Mouse (Mus musculus) lung, embryonic 15.5 days (tissue): ENCODE results near the gene Dlg2. TPM values are rescaled to one million over a fixed set of nuclear protein-coding genes. Genes with fewer than 3 reads are reported as not detected.

ENCODE experiments used
- ATAC-seq: fragments of 200-750 bp; cut with Nextera tagmentation; 2 replicates; pipeline ENCODE4 v1.8.0; 2017; ENCODE audit warnings: moderate number of reproducible peaks, borderline replicate concordance; ENCODE audit not compliant: low FRiP score, low TSS enrichment; ENCODE audit errors: extremely low read depth
- H3K27ac ChIP-seq: fragments of 300-500 bp; sonication (generic); 2 replicates; pipeline ENCODE4 v1.5.1; 2015; ENCODE audit warnings: moderate library complexity, mild to moderate bottlenecking, inconsistent platforms
- H3K27me3 ChIP-seq: fragments of 300-500 bp; sonication (generic); 2 replicates; pipeline ENCODE4 v1.6.1; 2015; ENCODE audit warnings: inconsistent platforms
- H3K36me3 ChIP-seq: fragments of 300-500 bp; sonication (generic); 2 replicates; pipeline ENCODE4 v1.6.1; 2015; ENCODE audit warnings: inconsistent platforms
- H3K4me1 ChIP-seq: fragments of 300-500 bp; sonication (generic); 2 replicates; pipeline ENCODE4 v1.6.1; 2015; ENCODE audit warnings: inconsistent platforms
- H3K4me2 ChIP-seq: fragments of 300-500 bp; sonication (generic); 2 replicates; pipeline ENCODE4 v1.6.1; 2015; ENCODE audit warnings: inconsistent platforms, mild to moderate bottlenecking, moderate library complexity
- H3K4me3 ChIP-seq: fragments of 300-500 bp; sonication (generic); 2 replicates; pipeline ENCODE4 v1.5.1; 2015; ENCODE audit warnings: mild to moderate bottlenecking, inconsistent platforms
- H3K9ac ChIP-seq: fragments of 300-500 bp; sonication (generic); 2 replicates; pipeline ENCODE4 v1.6.1; 2015; ENCODE audit warnings: inconsistent platforms
- H3K9me3 ChIP-seq: fragments of 300-500 bp; sonication (generic); 2 replicates; pipeline ENCODE4 v1.6.1; 2016; ENCODE audit warnings: inconsistent platforms
- WGBS: fragments of 180-500 bp; shearing (Covaris S2); methylation state at CpG from one replicate; pipeline ENCODE4 v1.1.7; 2015; 5-methylcytosine and 5-hydroxymethylcytosine counted together
- polyA plus RNA-seq: library from polyadenylated mRNA; unstranded; fragments of >200 nt; fragmentation: Nextera tagmentation; extraction: Ambion mirVana; gene quantifications from 2 replicates; pipeline ENCODE4 v1.2.1, GENCODE M21; 2015

Dlg2 gene
- polyA plus RNA-seq, 1 experiment from 2014 or later: 2.3 TPM

- Histone ChIP-seq H3K4me2 (no peak overlapping the region), H3K27ac (no peak overlapping the region), H3K9me3 (no peaks in the 10 kb centered on the region), H3K4me1 (no peaks in the 10 kb centered on the region), H3K4me3 (no peak overlapping the region), H3K36me3 (no peaks in the 10 kb centered on the region), H3K9ac (no peak overlapping the region), H3K27me3 (no peaks in the 10 kb centered on the region)
- no peak for ATAC-seq
- WGBS: 13% methylated on average over 7 of the region's 7 CpGs
Observed at GRCm38 (mm10) chr7:92280925-92281324, 1804.5 kb downstream of the Dlg2 start.

- H3K27ac ChIP-seq: no peak overlapping the region
- H3K27me3 ChIP-seq: no peaks in the 10 kb centered on the region
- no peaks in the 10 kb centered on the region for H3K36me3 ChIP-seq
- WGBS: 31% methylated on average over 1 of the region's 1 CpGs
- no peak for ATAC-seq
- H3K4me3 ChIP-seq: no peak overlapping the region
- H3K4me1 ChIP-seq: no peaks in the 10 kb centered on the region
- no peak overlapping the region for H3K9ac ChIP-seq
- no peaks in the 10 kb centered on the region for H3K9me3 ChIP-seq
- H3K4me2 ChIP-seq: no peak overlapping the region
Observed at GRCm38 (mm10) chr7:92287058-92287457, 1810.6 kb downstream of the Dlg2 start.

GRCm38 (mm10) chr7:92288814-92289213, 1812.3 kb downstream of the Dlg2 start:
- Histone ChIP-seq H3K9me3 (no peaks in the 10 kb centered on the region), H3K4me1 (no peaks in the 10 kb centered on the region), H3K27ac (no peak overlapping the region), H3K4me3 (no peak overlapping the region), H3K27me3 (no peaks in the 10 kb centered on the region), H3K9ac (no peak overlapping the region), H3K36me3 (no peaks in the 10 kb centered on the region), H3K4me2 (no peak overlapping the region)
- no peak for ATAC-seq
- 87% methylated on average over 3 of the region's 3 CpGs for WGBS

GRCm38 (mm10) chr7:92292918-92293518, 1816.5 kb downstream of the Dlg2 start:
- Histone ChIP-seq H3K27me3 (no peaks in the 10 kb centered on the region), H3K9me3 (no peaks in the 10 kb centered on the region), H3K4me1 (no peaks in the 10 kb centered on the region), H3K36me3 (no peaks in the 10 kb centered on the region), H3K9ac (no peak overlapping the region), H3K27ac (no peak overlapping the region), H3K4me3 (no peak overlapping the region), H3K4me2 (no peak overlapping the region)
- no peak for ATAC-seq
- 80% methylated on average over 8 of the region's 8 CpGs for WGBS

GRCm38 (mm10) chr7:92301046-92301445, 1824.6 kb downstream of the Dlg2 start:
- no peaks in the 10 kb centered on the region for H3K27me3 ChIP-seq
- no peak overlapping the region for H3K27ac ChIP-seq
- H3K4me2 ChIP-seq: no peak overlapping the region
- ATAC-seq: no peak
- H3K4me1 ChIP-seq: no peaks in the 10 kb centered on the region
- H3K4me3 ChIP-seq: no peak overlapping the region
- H3K9me3 ChIP-seq: no peaks in the 10 kb centered on the region
- 55% methylated on average over 2 of the region's 2 CpGs for WGBS
- no peak overlapping the region for H3K9ac ChIP-seq
- no peaks in the 10 kb centered on the region for H3K36me3 ChIP-seq

- Histone ChIP-seq H3K27me3 (no peaks in the 10 kb centered on the region), H3K9ac (no peak overlapping the region), H3K9me3 (no peaks in the 10 kb centered on the region), H3K27ac (no peak overlapping the region), H3K36me3 (no peaks in the 10 kb centered on the region), H3K4me1 (no peaks in the 10 kb centered on the region), H3K4me3 (no peak overlapping the region), H3K4me2 (no peak overlapping the region)
- ATAC-seq: no peak
- 76% methylated on average over 2 of the region's 2 CpGs for WGBS
Observed at GRCm38 (mm10) chr7:92307634-92308033, 1831.2 kb downstream of the Dlg2 start.

GRCm38 (mm10) chr7:92308168-92308567, 1831.7 kb downstream of the Dlg2 start:
- Histone ChIP-seq H3K4me1 (no peaks in the 10 kb centered on the region), H3K36me3 (no peaks in the 10 kb centered on the region), H3K4me2 (no peak overlapping the region), H3K9ac (no peak overlapping the region), H3K27ac (no peak overlapping the region), H3K9me3 (no peaks in the 10 kb centered on the region), H3K27me3 (no peaks in the 10 kb centered on the region), H3K4me3 (no peak overlapping the region)
- ATAC-seq: no peak
- WGBS: 70% methylated on average over 2 of the region's 2 CpGs

- no peaks in the 10 kb centered on the region for H3K9me3 ChIP-seq
- H3K36me3 ChIP-seq: no peaks in the 10 kb centered on the region
- no peaks in the 10 kb centered on the region for H3K4me1 ChIP-seq
- H3K4me3 ChIP-seq: no peak overlapping the region
- H3K27ac ChIP-seq: no peak overlapping the region
- H3K27me3 ChIP-seq: no peaks in the 10 kb centered on the region
- ATAC-seq: no peak
- H3K4me2 ChIP-seq: no peak overlapping the region
- 72% methylated on average over 6 of the region's 6 CpGs for WGBS
- H3K9ac ChIP-seq: no peak overlapping the region
Observed at GRCm38 (mm10) chr7:92316389-92316788, 1839.9 kb downstream of the Dlg2 start.

GRCm38 (mm10) chr7:92319469-92319868, 1843.0 kb downstream of the Dlg2 start:
- no peak for ATAC-seq
- H3K9me3 ChIP-seq: no peaks in the 10 kb centered on the region

GRCm38 (mm10) chr7:92320181-92320580, 1843.7 kb downstream of the Dlg2 start:
- Histone ChIP-seq H3K4me2 (no peak overlapping the region), H3K9ac (no peak overlapping the region), H3K27me3 (no peaks in the 10 kb centered on the region), H3K9me3 (no peaks in the 10 kb centered on the region), H3K36me3 (no peaks in the 10 kb centered on the region), H3K4me3 (no peak overlapping the region), H3K4me1 (no peaks in the 10 kb centered on the region), H3K27ac (no peak overlapping the region)
- no peak for ATAC-seq

More at GRCm38 (mm10) chr7:92319469-92319868, 1843.0 kb downstream of the Dlg2 start:
- WGBS: 48% methylated on average over 1 of the region's 1 CpGs
- Histone ChIP-seq H3K27me3 (no peaks in the 10 kb centered on the region), H3K9ac (no peak overlapping the region), H3K36me3 (no peaks in the 10 kb centered on the region), H3K4me2 (no peak overlapping the region), H3K4me1 (no peaks in the 10 kb centered on the region), H3K27ac (no peak overlapping the region), H3K4me3 (no peak overlapping the region)

GRCm38 (mm10) chr7:92321786-92322185, 1845.3 kb downstream of the Dlg2 start:
- no peaks in the 10 kb centered on the region for H3K27me3 ChIP-seq
- no peak overlapping the region for H3K4me2 ChIP-seq
- 0 out of 2 replicates have a peak, but pooled peaks have one; percentile 62 for ATAC-seq
- H3K4me3 ChIP-seq: no peak overlapping the region
- no peaks in the 10 kb centered on the region for H3K4me1 ChIP-seq
- WGBS: 42% methylated on average over 2 of the region's 2 CpGs
- no peaks in the 10 kb centered on the region for H3K36me3 ChIP-seq
- no peak overlapping the region for H3K27ac ChIP-seq
- no peaks in the 10 kb centered on the region for H3K9me3 ChIP-seq
- H3K9ac ChIP-seq: no peak overlapping the region

GRCm38 (mm10) chr7:92322342-92323069, 1846.0 kb downstream of the Dlg2 start:
- no peak overlapping the region for H3K4me2 ChIP-seq
- ATAC-seq: peak; percentile 57
- no peak overlapping the region for H3K27ac ChIP-seq
- H3K36me3 ChIP-seq: no peaks in the 10 kb centered on the region
- H3K9ac ChIP-seq: no peak overlapping the region
- 46% methylated on average over 13 of the region's 13 CpGs for WGBS
- H3K4me3 ChIP-seq: no peak overlapping the region
- H3K4me1 ChIP-seq: no peaks in the 10 kb centered on the region
- no peaks in the 10 kb centered on the region for H3K27me3 ChIP-seq
- H3K9me3 ChIP-seq: no peaks in the 10 kb centered on the region
